Mouse (Mus musculus): ENCODE measurements around the gene Dhdh. TPM values are rescaled to one million over a fixed set of nuclear protein-coding genes. Genes with fewer than 3 reads are reported as not detected.
"Not testable (repeated sequence)": the region's sequence is repeated elsewhere in the genome, so short reads cannot be mapped to it uniquely, and the experiment has no call there.

The Dhdh gene
- polyA plus RNA-seq (2015; fragmentation: Nextera tagmentation; extraction: Ambion mirVana) = 4.0 and 4.3 TPM in 2 replicates

- Histone ChIP-seq H3K4me3 (ENCODE audit: low read length) (peak within 1 kb of the TSS; percentile 49), H3K9ac (ENCODE audit: low read depth, low read length) (peak within 1 kb of the TSS; percentile 75), H3K36me3 (ENCODE audit: control insufficient read depth, insufficient read depth, low read length) (peaks cover 5% of the 10 kb centered on the region), H3K9me3 (ENCODE audit: control insufficient read depth, low read length) (no peaks in the 10 kb centered on the region), H3K4me2 (ENCODE audit: low read length) (peak within 1 kb of the TSS; percentile 74), H3K27ac (ENCODE audit: low read depth, low read length) (peak within 1 kb of the TSS; percentile 90), H3K4me1 (ENCODE audit: control insufficient read depth, insufficient read depth, low read depth, low read length) (peaks cover 8% of the 10 kb centered on the region), H3K27me3 (replicated peaks; ENCODE audit: control insufficient read depth, insufficient read depth, low read length) (no peaks in the 10 kb centered on the region)
- ATAC-seq = peak; percentile 49
- 8% methylated on average over 38 of the region's 38 CpGs for WGBS
Observed at GRCm38 (mm10) chr7:45488293-45489204, at the start of gene Dhdh. Gene Dhdh (minus strand): TSS chr7:45488805.

GRCm38 (mm10) chr7:45537602-45538001, 49.0 kb upstream of the Dhdh start:
- 0 out of 2 replicates have a peak overlapping the region, but pooled peaks have one; percentile 18 for H3K27ac ChIP-seq (ENCODE audit: low read depth, low read length)
- H3K9me3 ChIP-seq (ENCODE audit: control insufficient read depth, low read length) = no peaks in the 10 kb centered on the region
- H3K9ac ChIP-seq (ENCODE audit: low read depth, low read length) = peak overlapping the region; percentile 63
- H3K4me1 ChIP-seq (ENCODE audit: control insufficient read depth, insufficient read depth, low read depth, low read length) = peaks cover 5% of the 10 kb centered on the region; the same call in 1 of the 2 replicates
- 77% methylated on average over 10 of the region's 10 CpGs for WGBS
- no peaks in the 10 kb centered on the region for H3K27me3 ChIP-seq (replicated peaks; ENCODE audit: control insufficient read depth, insufficient read depth, low read length)
- peak overlapping the region; percentile 61 for H3K4me2 ChIP-seq (ENCODE audit: low read length)
- H3K36me3 ChIP-seq (ENCODE audit: control insufficient read depth, insufficient read depth, low read length) = no peaks in the 10 kb centered on the region
- peak overlapping the region; percentile 45 for H3K4me3 ChIP-seq (ENCODE audit: low read length)
- no peak for ATAC-seq

- no peak overlapping the region for H3K4me2 ChIP-seq (ENCODE audit: low read length)
- H3K27ac ChIP-seq (ENCODE audit: low read depth, low read length) = no peak overlapping the region
- peaks cover 5% of the 10 kb centered on the region; the same call in 1 of the 2 replicates for H3K4me1 ChIP-seq (ENCODE audit: control insufficient read depth, insufficient read depth, low read depth, low read length)
- WGBS = 84% methylated on average over 1 of the region's 1 CpGs
- H3K27me3 ChIP-seq (replicated peaks; ENCODE audit: control insufficient read depth, insufficient read depth, low read length) = no peaks in the 10 kb centered on the region
- H3K9me3 ChIP-seq (ENCODE audit: control insufficient read depth, low read length) = no peaks in the 10 kb centered on the region
- no peak for ATAC-seq
- no peak overlapping the region for H3K9ac ChIP-seq (ENCODE audit: low read depth, low read length)
- H3K36me3 ChIP-seq (ENCODE audit: control insufficient read depth, insufficient read depth, low read length) = no peaks in the 10 kb centered on the region
- H3K4me3 ChIP-seq (ENCODE audit: low read length) = no peak overlapping the region
Observed at GRCm38 (mm10) chr7:45535676-45536075, 47.1 kb upstream of the Dhdh start.

GRCm38 (mm10) chr7:45530643-45531042, 42.0 kb upstream of the Dhdh start:
- no peaks in the 10 kb centered on the region for H3K9me3 ChIP-seq (ENCODE audit: control insufficient read depth, low read length)
- H3K27ac ChIP-seq (ENCODE audit: low read depth, low read length) = no peak overlapping the region
- WGBS = 65% methylated on average over 2 of the region's 2 CpGs
- H3K4me2 ChIP-seq (ENCODE audit: low read length) = no peak overlapping the region
- ATAC-seq = no peak
- no peak overlapping the region for H3K4me3 ChIP-seq (ENCODE audit: low read length)
- H3K27me3 ChIP-seq (replicated peaks; ENCODE audit: control insufficient read depth, insufficient read depth, low read length) = no peaks in the 10 kb centered on the region
- peaks cover 4% of the 10 kb centered on the region; the same call in 1 of the 2 replicates for H3K4me1 ChIP-seq (ENCODE audit: control insufficient read depth, insufficient read depth, low read depth, low read length)
- no peak overlapping the region for H3K9ac ChIP-seq (ENCODE audit: low read depth, low read length)
- no peaks in the 10 kb centered on the region for H3K36me3 ChIP-seq (ENCODE audit: control insufficient read depth, insufficient read depth, low read length)

- Histone ChIP-seq H3K4me3 (ENCODE audit: low read length) (no peak overlapping the region), H3K9me3 (ENCODE audit: control insufficient read depth, low read length) (no peaks in the 10 kb centered on the region), H3K9ac (ENCODE audit: low read depth, low read length) (no peak overlapping the region), H3K4me2 (ENCODE audit: low read length) (no peak overlapping the region), H3K36me3 (ENCODE audit: control insufficient read depth, insufficient read depth, low read length) (no peaks in the 10 kb centered on the region), H3K4me1 (ENCODE audit: control insufficient read depth, insufficient read depth, low read depth, low read length) (peaks cover 16% of the 10 kb centered on the region), H3K27me3 (replicated peaks; ENCODE audit: control insufficient read depth, insufficient read depth, low read length) (no peaks in the 10 kb centered on the region), H3K27ac (ENCODE audit: low read depth, low read length) (no peak overlapping the region)
- WGBS = 30% methylated on average over 6 of the region's 6 CpGs
- no peak for ATAC-seq
Observed at GRCm38 (mm10) chr7:45529461-45529860, 40.9 kb upstream of the Dhdh start.

GRCm38 (mm10) chr7:45527169-45527568, 38.6 kb upstream of the Dhdh start:
- H3K27ac ChIP-seq (ENCODE audit: low read depth, low read length); H3K27me3 ChIP-seq (replicated peaks; ENCODE audit: control insufficient read depth, insufficient read depth, low read length); H3K9ac ChIP-seq (ENCODE audit: low read depth, low read length); H3K9me3 ChIP-seq (ENCODE audit: control insufficient read depth, low read length); H3K4me3 ChIP-seq (ENCODE audit: low read length); H3K4me2 ChIP-seq (ENCODE audit: low read length); ATAC-seq; H3K36me3 ChIP-seq (ENCODE audit: control insufficient read depth, insufficient read depth, low read length): not testable (repeated sequence)
- WGBS = 92% methylated on average over 6 of the region's 6 CpGs
- peaks cover 25% of the 10 kb centered on the region for H3K4me1 ChIP-seq (ENCODE audit: control insufficient read depth, insufficient read depth, low read depth, low read length)

GRCm38 (mm10) chr7:45526474-45527120, 38.0 kb upstream of the Dhdh start:
- Histone ChIP-seq H3K36me3 (ENCODE audit: control insufficient read depth, insufficient read depth, low read length) (peaks cover 2% of the 10 kb centered on the region; the same call in 1 of the 2 replicates), H3K9me3 (ENCODE audit: control insufficient read depth, low read length) (no peaks in the 10 kb centered on the region), H3K4me3 (ENCODE audit: low read length) (peak overlapping the region; percentile 66), H3K4me2 (ENCODE audit: low read length) (peak overlapping the region; percentile 91), H3K27me3 (replicated peaks; ENCODE audit: control insufficient read depth, insufficient read depth, low read length) (no peaks in the 10 kb centered on the region), H3K9ac (ENCODE audit: low read depth, low read length) (peak overlapping the region; percentile 75), H3K27ac (ENCODE audit: low read depth, low read length) (peak overlapping the region; percentile 80), H3K4me1 (ENCODE audit: control insufficient read depth, insufficient read depth, low read depth, low read length) (peaks cover 25% of the 10 kb centered on the region)
- WGBS = 24% methylated on average over 7 of the region's 7 CpGs
- no peak; the same call in 1 of the 2 replicates for ATAC-seq

GRCm38 (mm10) chr7:45525809-45526473, 37.3 kb upstream of the Dhdh start, which contains the start of the genes Ppp1r15a and Plekha4:
Gene Ppp1r15a (minus strand): TSS chr7:45526268.
Gene Plekha4 (plus strand): TSS chr7:45526330.
- H3K36me3 ChIP-seq (ENCODE audit: control insufficient read depth, insufficient read depth, low read length) = peaks cover 2% of the 10 kb centered on the region; the same call in 1 of the 2 replicates
- under 1% methylated on average over 54 of the region's 54 CpGs for WGBS
- H3K27ac ChIP-seq (ENCODE audit: low read depth, low read length) = peak within 1 kb of the TSS; percentile 80
- no peaks in the 10 kb centered on the region for H3K9me3 ChIP-seq (ENCODE audit: control insufficient read depth, low read length)
- peak; percentile 81 for ATAC-seq
- peak within 1 kb of the TSS; percentile 75 for H3K9ac ChIP-seq (ENCODE audit: low read depth, low read length)
- H3K4me2 ChIP-seq (ENCODE audit: low read length) = peak within 1 kb of the TSS; percentile 91
- peak within 1 kb of the TSS; percentile 66 for H3K4me3 ChIP-seq (ENCODE audit: low read length)
- H3K27me3 ChIP-seq (replicated peaks; ENCODE audit: control insufficient read depth, insufficient read depth, low read length) = no peaks in the 10 kb centered on the region
- H3K4me1 ChIP-seq (ENCODE audit: control insufficient read depth, insufficient read depth, low read depth, low read length) = peaks cover 25% of the 10 kb centered on the region
